Comparison of ENCODE assay signal across 19 mouse cellular contexts in the genomic region with DNA sequence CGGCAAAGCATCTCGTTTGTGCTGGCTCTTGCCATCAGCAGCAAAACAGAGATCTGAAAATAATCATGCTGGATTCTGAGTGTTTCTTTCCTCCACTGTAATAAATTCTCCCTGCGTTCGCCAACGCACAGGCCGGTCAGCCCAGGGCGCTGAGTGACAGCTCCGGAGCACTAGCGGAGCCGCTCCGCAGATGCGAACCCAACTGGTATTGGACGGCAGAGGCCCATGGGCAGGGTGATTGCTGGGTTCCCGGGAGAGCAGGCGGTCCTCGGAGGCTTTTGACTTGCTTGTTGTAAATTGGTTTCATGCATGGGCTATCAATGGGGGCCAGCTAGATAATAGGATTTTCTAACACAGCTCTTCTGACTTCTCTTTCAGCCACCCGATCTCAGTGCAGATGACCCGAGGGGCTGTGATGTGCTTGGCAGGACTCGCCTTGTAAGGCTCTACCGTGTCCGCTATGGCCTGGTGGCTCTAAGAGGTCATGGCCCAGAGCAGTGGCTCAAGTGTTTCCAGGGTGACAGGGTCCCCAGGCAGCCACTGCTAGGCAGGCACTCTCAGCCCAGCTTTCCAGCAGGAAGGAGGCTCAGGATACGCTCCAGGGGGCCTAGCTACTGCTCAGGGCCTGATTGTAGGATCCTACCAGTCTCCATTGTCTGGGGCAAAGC.
A peak's percentile ranks its signal among the peaks of the same experiment; 100 is the strongest.
DNase-seq lines count a peak whose midpoint lies in the region; ATAC-seq lines count a peak whose summit lies in the region.
"Had no signal": no experiment of that assay in that cellular context is flagged by ENCODE, and none has a peak within 500 bp of the region (broad histone marks: within the 10 kb centered on the region; RNA-seq: fewer than 3 reads in every experiment).

No protein-coding gene starts in this region.

- peak; percentile 50 for ATAC-seq in hindbrain, embryonic 16.5 days
- ATAC-seq: forebrain, embryonic 16.5 days; Patski had no signal

- H3K4me3 ChIP-seq in hindbrain, embryonic 16.5 days (ENCODE audit: low read length), result no peak overlapping the region
- H3K4me3 ChIP-seq: embryonic facial prominence, embryonic 13.5 days; heart, embryonic 15.5 days had no signal

- no peaks in the 10 kb centered on the region for H3K9me3 ChIP-seq in hindbrain, embryonic 16.5 days (ENCODE audit: control insufficient read depth, low read length)
- H3K9me3 ChIP-seq: embryonic facial prominence, embryonic 13.5 days; heart, embryonic 15.5 days had no signal

- no peaks in the 10 kb centered on the region for H3K36me3 ChIP-seq in hindbrain, embryonic 16.5 days (ENCODE audit: control insufficient read depth, insufficient read depth, low read length)
- H3K36me3 ChIP-seq: embryonic facial prominence, embryonic 13.5 days; heart, embryonic 15.5 days had no signal

- no peaks in the 10 kb centered on the region for H3K4me1 ChIP-seq in hindbrain, embryonic 16.5 days (ENCODE audit: control insufficient read depth, insufficient read depth, low read depth, low read length)
- H3K4me1 ChIP-seq: embryonic facial prominence, embryonic 13.5 days; heart, embryonic 15.5 days had no signal

- DNase-seq in kidney, postnatal 10 days, result peak; percentile 16
- no peak for DNase-seq in kidney, postnatal 36 days
- DNase-seq in embryo, embryonic 9.5 days (ENCODE audit: extremely low spot score), result peak; percentile 11
- peak; percentile 33 for DNase-seq in retina, embryonic 14.5 days (ENCODE audit: low spot score)
- no peak for DNase-seq in gastrocnemius, postnatal 25 days
- no peak for DNase-seq in left cerebral cortex, postnatal 10 days (ENCODE audit: extremely low spot score in 1 of 2, low spot score in 2 of 2)
- DNase-seq: adrenal gland, postnatal 36 days; cerebellum, adult 9-11 months; heart, adult 11 months; kidney, postnatal 25 days; left cerebral cortex, postnatal 4 days; lung, adult 18-20 months; lung, postnatal 4 days; right cerebral cortex, postnatal 14 days had no signal

- no peak overlapping the region for H3K9ac ChIP-seq in hindbrain, embryonic 16.5 days (ENCODE audit: low read depth, low read length)
- H3K9ac ChIP-seq: embryonic facial prominence, embryonic 13.5 days; heart, embryonic 15.5 days had no signal

- intact Hi-C loops in left cerebral cortex, postnatal 10 days (cut with DNase I), result no loop called here

- 50% methylated on average over 22 of the region's 22 CpGs for WGBS in hindbrain, embryonic 16.5 days

- H3K27me3 ChIP-seq in hindbrain, embryonic 16.5 days (replicated peaks; ENCODE audit: control insufficient read depth, insufficient read depth, low read length), result no peaks in the 10 kb centered on the region
- H3K27me3 ChIP-seq: embryonic facial prominence, embryonic 13.5 days had no signal

- no peak overlapping the region for H3K27ac ChIP-seq in hindbrain, embryonic 16.5 days (ENCODE audit: low read depth, low read length)
- H3K27ac ChIP-seq: embryonic facial prominence, embryonic 13.5 days; heart, embryonic 15.5 days had no signal

- H3K4me2 ChIP-seq in hindbrain, embryonic 16.5 days (ENCODE audit: low read length), result no peak overlapping the region
- H3K4me2 ChIP-seq: embryonic facial prominence, embryonic 13.5 days; heart, embryonic 15.5 days had no signal

Comparison
In these comparisons a context has a peak if more than half of its experiments do, and no peak if none do; other contexts are left out.
1. DNase-seq: peak in kidney, postnatal 10 days (single experiment), embryo, embryonic 9.5 days (single experiment) and retina, embryonic 14.5 days (single experiment); none in kidney, postnatal 36 days (0 of 2), gastrocnemius, postnatal 25 days (single experiment) and left cerebral cortex, postnatal 10 days (0 of 2).